In the genomic region with DNA sequence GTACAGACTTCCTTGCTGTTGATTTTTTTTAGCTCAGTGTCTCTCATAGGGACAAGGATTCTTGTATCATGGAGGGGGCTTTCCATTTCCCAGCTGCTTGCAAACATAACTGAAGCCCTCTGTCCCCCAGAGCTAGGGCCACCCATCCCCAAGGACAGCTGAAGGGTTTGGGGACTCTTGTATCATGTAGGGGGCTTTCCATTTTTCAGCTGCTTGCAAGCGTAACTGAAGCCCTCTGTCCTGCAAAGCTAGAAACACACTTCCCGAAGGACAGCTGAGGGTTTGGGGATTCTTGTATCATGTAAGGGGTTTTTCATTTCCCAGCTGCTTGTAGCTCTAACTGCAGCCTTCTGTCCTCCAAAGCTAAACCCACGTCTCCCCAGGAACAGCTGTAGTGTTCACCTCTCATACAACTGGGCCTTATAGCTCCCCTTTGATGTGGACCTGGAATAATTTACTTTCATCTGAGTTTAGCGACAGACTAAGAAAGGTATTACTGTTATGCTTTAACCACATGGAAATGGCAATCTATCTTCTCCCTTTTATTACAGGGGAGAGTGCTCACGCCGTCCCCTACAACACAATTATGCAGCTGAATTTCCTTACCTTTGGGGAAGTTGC, we compare ENCODE assay signal across 26 mouse cellular contexts. TPM values are rescaled to one million over a fixed set of nuclear protein-coding genes. Genes with fewer than 3 reads are reported as not detected.
DNase-seq lines count a peak whose midpoint lies in the region; ATAC-seq and TF ChIP-seq lines count a peak whose summit lies in the region.
"Had no signal": no experiment of that assay in that cellular context is flagged by ENCODE, and none has a peak within 500 bp of the region (broad histone marks: within the 10 kb centered on the region; RNA-seq: fewer than 3 reads in every experiment).

A gene (plus strand): TSS at position 571 of the 621 bp plus-strand sequence.

- H3K9ac ChIP-seq in forebrain, postnatal 0 days: no peak within 1 kb of the TSS
- H3K9ac ChIP-seq in forebrain, embryonic 12.5 days: no peak within 1 kb of the TSS
- no peak within 1 kb of the TSS for H3K9ac ChIP-seq in intestine, embryonic 14.5 days (ENCODE audit: low read length)
- no peak within 1 kb of the TSS for H3K9ac ChIP-seq in intestine, embryonic 15.5 days
- no peak within 1 kb of the TSS for H3K9ac ChIP-seq in limb, embryonic 15.5 days
- H3K9ac ChIP-seq in midbrain, embryonic 13.5 days (replicated peaks): no peak within 1 kb of the TSS
- H3K9ac ChIP-seq: embryonic facial prominence, embryonic 12.5 days; forebrain, embryonic 15.5 days; heart, embryonic 13.5 days; hindbrain, embryonic 12.5 days had no signal

- H3K27ac ChIP-seq in forebrain, postnatal 0 days (ENCODE audit: low read depth, low read length): no peak within 1 kb of the TSS
- H3K27ac ChIP-seq in forebrain, embryonic 12.5 days: no peak within 1 kb of the TSS
- no peak within 1 kb of the TSS for H3K27ac ChIP-seq in intestine, embryonic 14.5 days (ENCODE audit: low read depth)
- H3K27ac ChIP-seq in intestine, embryonic 15.5 days: no peak within 1 kb of the TSS
- peak within 1 kb of the TSS; percentile 8; the same call in 1 of the 2 replicates for H3K27ac ChIP-seq in limb, embryonic 15.5 days
- H3K27ac ChIP-seq in midbrain, embryonic 13.5 days: no peak within 1 kb of the TSS
- H3K27ac ChIP-seq: embryonic facial prominence, embryonic 12.5 days; forebrain, embryonic 10.5 days; forebrain, embryonic 15.5 days; heart, embryonic 13.5 days; hindbrain, embryonic 12.5 days had no signal

- no peak for DNase-seq in forebrain, postnatal 0 days
- peak; percentile 1 for DNase-seq in intestine, embryonic 14.5 days (ENCODE audit: low spot score)
- DNase-seq in left cerebral cortex, postnatal 10 days (ENCODE audit: extremely low spot score in 1 of 2, low spot score in 2 of 2): no peak
- DNase-seq: adrenal gland, adult 2 months; adrenal gland, postnatal 25 days; cerebellum, adult 2 months; embryo, embryonic 11 days; gastrocnemius, postnatal 10 days; heart, postnatal 10 days; heart, postnatal 4 days had no signal

- no peaks in the 10 kb centered on the region for H3K36me3 ChIP-seq in forebrain, postnatal 0 days (ENCODE audit: insufficient read depth)
- H3K36me3 ChIP-seq in forebrain, embryonic 12.5 days (replicated peaks): no peaks in the 10 kb centered on the region
- no peaks in the 10 kb centered on the region for H3K36me3 ChIP-seq in intestine, embryonic 14.5 days (ENCODE audit: control insufficient read depth, insufficient read depth, low read length)
- no peaks in the 10 kb centered on the region for H3K36me3 ChIP-seq in intestine, embryonic 15.5 days
- H3K36me3 ChIP-seq in limb, embryonic 15.5 days: no peaks in the 10 kb centered on the region
- no peaks in the 10 kb centered on the region for H3K36me3 ChIP-seq in midbrain, embryonic 13.5 days
- H3K36me3 ChIP-seq: embryonic facial prominence, embryonic 12.5 days; forebrain, embryonic 10.5 days; forebrain, embryonic 15.5 days; heart, embryonic 13.5 days; hindbrain, embryonic 12.5 days had no signal

- intact Hi-C loops in left cerebral cortex, postnatal 10 days (cut with DNase I): no loop called here

- no peak within 1 kb of the TSS for H3K4me2 ChIP-seq in forebrain, postnatal 0 days (ENCODE audit: low read depth)
- no peak within 1 kb of the TSS for H3K4me2 ChIP-seq in forebrain, embryonic 12.5 days
- no peak within 1 kb of the TSS for H3K4me2 ChIP-seq in intestine, embryonic 14.5 days (ENCODE audit: low read length)
- H3K4me2 ChIP-seq in intestine, embryonic 15.5 days (replicated peaks): no peak within 1 kb of the TSS
- H3K4me2 ChIP-seq in limb, embryonic 15.5 days: no peak within 1 kb of the TSS
- H3K4me2 ChIP-seq in midbrain, embryonic 13.5 days (replicated peaks): no peak within 1 kb of the TSS
- H3K4me2 ChIP-seq: embryonic facial prominence, embryonic 12.5 days; forebrain, embryonic 15.5 days; heart, embryonic 13.5 days; hindbrain, embryonic 12.5 days had no signal

- H3K27me3 ChIP-seq in forebrain, postnatal 0 days (ENCODE audit: insufficient read depth, low read length): no peaks in the 10 kb centered on the region
- no peaks in the 10 kb centered on the region for H3K27me3 ChIP-seq in forebrain, embryonic 12.5 days
- H3K27me3 ChIP-seq in intestine, embryonic 14.5 days (replicated peaks; ENCODE audit: control insufficient read depth, insufficient read depth, low read length): no peaks in the 10 kb centered on the region
- no peaks in the 10 kb centered on the region for H3K27me3 ChIP-seq in intestine, embryonic 15.5 days (replicated peaks)
- no peaks in the 10 kb centered on the region for H3K27me3 ChIP-seq in limb, embryonic 15.5 days
- H3K27me3 ChIP-seq in midbrain, embryonic 13.5 days: no peaks in the 10 kb centered on the region
- H3K27me3 ChIP-seq: embryonic facial prominence, embryonic 12.5 days; forebrain, embryonic 15.5 days; heart, embryonic 13.5 days; hindbrain, embryonic 12.5 days had no signal

- H3K4me3 ChIP-seq in forebrain, postnatal 0 days (ENCODE audit: low read depth, low read length): no peak within 1 kb of the TSS
- no peak within 1 kb of the TSS for H3K4me3 ChIP-seq in forebrain, embryonic 12.5 days (replicated peaks)
- H3K4me3 ChIP-seq in intestine, embryonic 14.5 days (ENCODE audit: low read depth, low read length): no peak within 1 kb of the TSS
- H3K4me3 ChIP-seq in intestine, embryonic 15.5 days (replicated peaks): no peak within 1 kb of the TSS
- no peak within 1 kb of the TSS for H3K4me3 ChIP-seq in limb, embryonic 15.5 days
- H3K4me3 ChIP-seq in midbrain, embryonic 13.5 days (replicated peaks): no peak within 1 kb of the TSS
- H3K4me3 ChIP-seq: embryonic facial prominence, embryonic 12.5 days; erythroblast, embryonic 14.5 days; forebrain, embryonic 10.5 days; forebrain, embryonic 15.5 days; heart, embryonic 13.5 days; hindbrain, embryonic 12.5 days had no signal

- 87% methylated on average over 6 of the region's 6 CpGs for WGBS in forebrain, postnatal 0 days
- 88% methylated on average over 6 of the region's 6 CpGs for WGBS in forebrain, embryonic 12.5 days
- 74% methylated on average over 6 of the region's 6 CpGs for WGBS in intestine, embryonic 14.5 days
- WGBS in intestine, embryonic 15.5 days: 72% methylated on average over 6 of the region's 6 CpGs
- WGBS in limb, embryonic 15.5 days: 63% methylated on average over 6 of the region's 6 CpGs
- WGBS in midbrain, embryonic 13.5 days: 89% methylated on average over 6 of the region's 6 CpGs

- H3K9me3 ChIP-seq in forebrain, postnatal 0 days (ENCODE audit: low read length): no peaks in the 10 kb centered on the region
- H3K9me3 ChIP-seq in forebrain, embryonic 12.5 days: no peaks in the 10 kb centered on the region
- H3K9me3 ChIP-seq in intestine, embryonic 14.5 days (ENCODE audit: control insufficient read depth, low read length): no peaks in the 10 kb centered on the region
- no peaks in the 10 kb centered on the region for H3K9me3 ChIP-seq in intestine, embryonic 15.5 days
- no peaks in the 10 kb centered on the region for H3K9me3 ChIP-seq in limb, embryonic 15.5 days
- H3K9me3 ChIP-seq in midbrain, embryonic 13.5 days: no peaks in the 10 kb centered on the region
- H3K9me3 ChIP-seq: embryonic facial prominence, embryonic 12.5 days; forebrain, embryonic 10.5 days; forebrain, embryonic 15.5 days; heart, embryonic 13.5 days; hindbrain, embryonic 12.5 days had no signal

- no peaks in the 10 kb centered on the region for H3K4me1 ChIP-seq in forebrain, postnatal 0 days (ENCODE audit: insufficient read depth)
- H3K4me1 ChIP-seq in forebrain, embryonic 12.5 days: peaks cover 4% of the 10 kb centered on the region
- no peaks in the 10 kb centered on the region for H3K4me1 ChIP-seq in intestine, embryonic 14.5 days (replicated peaks; ENCODE audit: control insufficient read depth, insufficient read depth, low read length)
- no peaks in the 10 kb centered on the region for H3K4me1 ChIP-seq in intestine, embryonic 15.5 days (replicated peaks)
- H3K4me1 ChIP-seq in limb, embryonic 15.5 days: peaks cover 7% of the 10 kb centered on the region; the same call in 1 of the 2 replicates
- H3K4me1 ChIP-seq in midbrain, embryonic 13.5 days (replicated peaks): peaks cover 4% of the 10 kb centered on the region; the same call in 1 of the 2 replicates
- H3K4me1 ChIP-seq: embryonic facial prominence, embryonic 12.5 days; heart, embryonic 13.5 days; hindbrain, embryonic 12.5 days had no signal

- ATAC-seq in forebrain, postnatal 0 days: peak; percentile 29; the same call in 1 of the 2 replicates
- no peak for ATAC-seq in forebrain, embryonic 12.5 days (ENCODE audit: low FRiP score)
- ATAC-seq in intestine, embryonic 14.5 days (replicated peaks; ENCODE audit: low FRiP score, low TSS enrichment, low read depth): no peak
- no peak for ATAC-seq in intestine, embryonic 15.5 days
- 0 out of 2 replicates have a peak, but pooled peaks have one; percentile 44 for ATAC-seq in erythroblast, adult 5-6 weeks (replicated peaks; ENCODE audit: low FRiP score, poor library complexity, severe bottlenecking)
- no peak for ATAC-seq in limb, embryonic 15.5 days (ENCODE audit: insufficient number of reproducible peaks, low FRiP score, low TSS enrichment, low read depth)
- ATAC-seq in midbrain, embryonic 13.5 days: no peak
- ATAC-seq: forebrain, embryonic 15.5 days; intestine, postnatal 0 days; Patski had no signal

- no peak for TF ChIP-seq CTCF in forebrain, postnatal 0 days (IDR thresholded peaks at IDR 0.05; ENCODE audit: low read depth)

RNA-seq across cellular contexts. Expression of the gene that starts here (rescaled TPM):
- total RNA-seq in forebrain, postnatal 0 days (2014; rRNA removed): 0.10 and 0.23 TPM in 2 replicates
- 0.51 and 0.52 TPM in 2 replicates for polyA plus RNA-seq in forebrain, postnatal 0 days (2015; fragmentation: Nextera tagmentation; extraction: Ambion mirVana)
- polyA plus RNA-seq in forebrain, embryonic 12.5 days (2016; fragmentation: Nextera tagmentation; extraction: Ambion mirVana): not detected in 2 replicates
- 0.39 and 0.81 TPM in 2 replicates for polyA plus RNA-seq in intestine, embryonic 14.5 days (2014; fragmentation: Nextera tagmentation; extraction: Ambion mirVana)
- 0.29 and 0.53 TPM in 2 replicates for polyA plus RNA-seq in intestine, embryonic 15.5 days (2015; fragmentation: Nextera tagmentation; extraction: Ambion mirVana)
- 2.5 TPM in 1 of 2 replicates, not detected in the other for total RNA-seq in erythroblast, adult 5-6 weeks (2015; ENCODE audit: low replicate concordance)
- not detected in 2 replicates for total RNA-seq in erythroblast, adult 5-6 weeks (2017; ENCODE audit: low replicate concordance)
- polyA plus RNA-seq in limb, embryonic 15.5 days (2015; fragmentation: Nextera tagmentation; extraction: Ambion mirVana): 1.8 and 2.6 TPM in 2 replicates
- total RNA-seq in left cerebral cortex, postnatal 10 days (2021): 1 to 10 TPM; 1.7 to 1.8 TPM
- not detected in 2 replicates for polyA plus RNA-seq in midbrain, embryonic 13.5 days (2015; fragmentation: Nextera tagmentation; extraction: Ambion mirVana)
- total RNA-seq: adrenal gland, postnatal 25 days; CH12.LX; common myeloid progenitor, adult 5-6 weeks; heart, adult 8-10 months; heart, postnatal 10 days; heart, postnatal 4 days had no signal
- polyA plus RNA-seq: adrenal gland, adult 2 months; embryonic facial prominence, embryonic 12.5 days; erythroblast, embryonic 14.5 days; forebrain, embryonic 10.5 days had no signal

Comparison
In these comparisons a context has a peak if more than half of its experiments do, and no peak if none do; other contexts are left out.
1. Peak in ATAC-seq in forebrain, postnatal 0 days; RNA of the gene not detected or under 1 TPM.
2. Peak in DNase-seq in intestine, embryonic 14.5 days; RNA of the gene not detected or under 1 TPM.